Mouse (Mus musculus) cerebellum, adult 2 months (tissue): Measurements from ENCODE around the gene Plekhg1.

Experiments used
- CTCF ChIP-seq: fragments of 200-500 bp; IDR thresholded peaks from 2 replicates; pipeline ENCODE4 v1.5.1; 2011; ENCODE audit warnings: low read depth, mild to moderate bottlenecking, control low read depth, low read length, moderate library complexity, borderline replicate concordance; ENCODE audit not compliant: insufficient read depth
- POLR2A ChIP-seq: fragments of 200-500 bp; IDR thresholded peaks from 2 replicates; pipeline ENCODE4 v1.6.1; 2011; ENCODE audit warnings: low read length, control low read depth, borderline replicate concordance; ENCODE audit not compliant: insufficient read depth

DNA sequence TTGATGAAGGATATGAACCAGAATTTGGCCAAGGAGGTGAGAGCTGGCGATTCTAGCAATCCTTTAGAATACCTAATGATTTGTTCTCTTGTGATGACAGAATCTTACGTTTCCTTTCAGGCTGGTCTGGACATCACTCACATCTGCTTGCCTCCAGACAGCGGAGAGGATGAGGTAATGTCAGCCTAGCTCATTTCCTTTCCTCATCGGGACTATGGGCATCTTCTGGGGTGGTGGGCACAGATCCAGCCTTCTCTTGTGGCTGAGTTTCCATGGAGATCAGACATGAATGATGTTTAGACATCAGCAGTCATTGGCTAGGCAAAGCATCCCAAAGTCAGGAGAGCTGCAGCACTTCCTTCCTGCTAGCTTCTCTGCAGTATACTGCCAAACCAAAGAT lies 240.1 kb downstream of the Plekhg1 start:
- TF ChIP-seq POLR2A: no peak
- no peak for TF ChIP-seq CTCF
